Mouse (Mus musculus) yolk sac, embryonic 10.5 days (tissue): ENCODE results near the gene Thbd.

ENCODE experiments used
- DNase-seq: peaks from one replicate; pipeline ENCODE4 v3.0.0-alpha.2; 2017; ENCODE audit warnings: low spot score

Thbd gene

DNA sequence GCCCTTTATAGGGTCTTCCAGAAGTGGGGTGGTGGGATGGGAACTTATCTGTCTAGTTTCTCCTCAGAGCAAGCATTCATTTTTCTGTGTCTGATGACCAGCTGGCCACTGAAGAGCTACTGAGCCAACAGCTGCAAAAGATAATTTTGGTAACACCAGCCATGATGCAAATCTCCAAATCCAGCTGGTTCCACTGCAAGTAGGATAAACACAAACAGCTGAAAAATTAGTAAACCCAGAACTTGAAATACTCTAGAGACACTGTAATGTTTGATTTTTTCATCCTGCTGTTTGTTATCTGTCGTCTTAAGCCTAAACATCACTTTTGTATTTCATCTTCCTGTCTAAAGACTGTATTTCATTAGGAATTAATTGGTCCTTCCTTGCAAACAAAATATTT lies 13.7 kb upstream of the Thbd start:
- DNase-seq, result no peak

DNA sequence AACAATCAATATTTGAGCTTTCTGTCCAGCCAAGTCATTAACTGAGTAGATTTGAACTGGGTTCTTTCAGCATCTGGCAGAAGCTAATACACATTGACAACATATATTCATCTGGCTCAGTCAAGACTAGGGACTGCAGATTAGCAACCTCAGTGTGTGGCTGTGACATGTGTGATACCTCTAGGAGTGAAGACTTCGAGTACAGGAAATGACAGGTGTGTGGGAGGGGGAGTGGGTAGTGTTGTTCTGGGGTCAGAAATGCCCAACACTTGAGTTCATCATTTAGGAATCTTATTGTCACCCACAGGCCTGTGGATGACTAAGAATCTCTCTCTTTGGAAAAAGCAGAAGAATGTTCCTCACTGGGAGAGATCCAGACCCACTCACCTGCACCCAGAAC lies 13.1 kb upstream of the Thbd start:
- DNase-seq, result no peak

DNA sequence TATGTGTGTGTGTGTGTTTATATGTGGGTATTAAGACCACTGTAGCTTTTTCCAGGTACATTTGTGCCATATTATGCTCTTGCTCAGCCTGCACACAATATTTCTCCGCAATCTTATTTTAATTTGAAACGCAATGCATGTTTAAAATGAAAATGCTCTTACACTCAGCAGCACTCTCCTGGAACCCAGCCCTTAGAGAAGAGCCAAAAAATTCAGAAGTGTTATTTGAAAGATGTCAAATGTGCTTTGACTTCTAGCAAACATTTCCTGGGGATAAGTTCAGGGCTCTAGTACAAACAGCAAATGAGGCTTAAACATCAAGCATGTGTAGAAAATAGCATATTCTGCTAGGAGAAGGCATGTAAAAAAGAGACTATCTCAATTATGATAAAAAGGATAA lies 11.8 kb upstream of the Thbd start:
- no peak for DNase-seq

DNA sequence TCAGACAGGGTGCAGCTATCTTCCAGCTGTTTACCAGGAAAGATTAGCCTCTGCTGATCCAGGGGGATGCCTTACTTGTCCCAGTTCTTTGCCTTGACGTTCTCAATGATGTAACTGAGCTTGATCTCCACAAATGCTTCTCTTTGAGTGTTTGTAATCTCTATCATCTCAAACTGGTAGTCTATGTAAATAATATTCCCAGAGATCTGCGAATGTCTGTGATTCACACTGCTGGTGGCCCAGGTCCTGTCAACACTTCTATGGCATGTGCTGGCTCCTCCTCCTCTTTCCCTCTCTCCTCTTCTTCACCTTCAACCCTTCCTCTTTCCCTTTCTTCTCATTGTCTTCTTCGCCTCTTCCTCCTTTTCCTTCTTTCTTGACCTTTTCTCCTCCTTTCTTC lies 11.2 kb upstream of the Thbd start:
- no peak for DNase-seq

DNA sequence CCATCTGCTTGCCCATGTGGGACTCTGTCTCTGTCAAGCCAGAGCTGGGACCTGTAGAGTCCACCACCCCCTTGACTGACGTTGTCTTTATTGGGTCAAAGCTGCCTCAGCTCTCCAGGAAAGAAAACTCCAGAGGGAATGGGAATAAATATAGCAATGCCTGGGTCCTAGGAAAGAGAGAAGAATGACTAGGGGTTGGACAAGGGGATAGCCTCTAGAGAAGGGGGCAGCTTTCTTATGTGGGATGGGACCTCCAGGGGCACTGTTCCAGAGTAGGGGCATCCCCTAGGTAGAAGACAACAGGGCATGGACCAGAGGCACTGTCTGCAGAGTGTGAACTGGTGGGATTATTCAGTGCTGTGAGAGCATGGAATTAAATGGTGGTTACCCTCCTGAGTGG lies 1.8 kb upstream of the Thbd start:
- no peak for DNase-seq

DNA sequence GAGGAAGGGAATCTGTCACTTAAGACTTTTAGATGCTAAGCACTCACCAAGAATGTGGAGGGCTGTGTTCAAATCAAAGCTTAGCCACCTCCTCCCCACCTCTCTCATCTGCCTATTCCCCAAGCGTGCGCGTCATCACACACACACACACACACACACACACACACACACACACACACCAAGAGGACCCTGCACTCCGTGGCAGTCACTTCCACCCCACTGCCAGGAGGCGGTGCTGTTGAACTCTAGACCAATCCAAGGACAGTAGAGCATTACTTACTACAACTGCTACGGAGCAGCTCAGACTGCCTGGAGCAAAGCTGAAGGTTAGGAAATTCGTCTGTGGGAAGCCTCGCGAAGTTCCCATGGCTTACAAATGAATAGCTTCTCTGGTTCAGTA lies 1.2 kb upstream of the Thbd start:
- peak; percentile 67 for DNase-seq

DNA sequence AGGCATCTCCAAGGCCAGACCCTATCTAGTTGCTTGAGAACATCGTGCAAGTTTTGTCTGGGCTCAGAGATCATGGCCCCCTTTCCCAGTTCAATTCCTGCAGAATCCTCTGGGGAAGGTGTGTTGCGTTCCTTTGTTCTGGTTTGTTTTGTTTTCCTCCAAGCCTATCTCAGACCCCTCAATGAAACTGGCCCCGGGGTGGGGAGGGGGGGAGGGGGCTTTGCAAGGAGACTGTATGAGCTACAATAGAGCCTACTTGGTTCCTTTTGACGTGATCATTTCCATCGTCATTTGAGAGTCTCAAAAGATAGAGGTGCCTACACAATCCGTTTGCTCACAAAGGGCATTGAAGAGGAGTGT lies 753 bp upstream of the Thbd start:
- no peak for DNase-seq

DNA sequence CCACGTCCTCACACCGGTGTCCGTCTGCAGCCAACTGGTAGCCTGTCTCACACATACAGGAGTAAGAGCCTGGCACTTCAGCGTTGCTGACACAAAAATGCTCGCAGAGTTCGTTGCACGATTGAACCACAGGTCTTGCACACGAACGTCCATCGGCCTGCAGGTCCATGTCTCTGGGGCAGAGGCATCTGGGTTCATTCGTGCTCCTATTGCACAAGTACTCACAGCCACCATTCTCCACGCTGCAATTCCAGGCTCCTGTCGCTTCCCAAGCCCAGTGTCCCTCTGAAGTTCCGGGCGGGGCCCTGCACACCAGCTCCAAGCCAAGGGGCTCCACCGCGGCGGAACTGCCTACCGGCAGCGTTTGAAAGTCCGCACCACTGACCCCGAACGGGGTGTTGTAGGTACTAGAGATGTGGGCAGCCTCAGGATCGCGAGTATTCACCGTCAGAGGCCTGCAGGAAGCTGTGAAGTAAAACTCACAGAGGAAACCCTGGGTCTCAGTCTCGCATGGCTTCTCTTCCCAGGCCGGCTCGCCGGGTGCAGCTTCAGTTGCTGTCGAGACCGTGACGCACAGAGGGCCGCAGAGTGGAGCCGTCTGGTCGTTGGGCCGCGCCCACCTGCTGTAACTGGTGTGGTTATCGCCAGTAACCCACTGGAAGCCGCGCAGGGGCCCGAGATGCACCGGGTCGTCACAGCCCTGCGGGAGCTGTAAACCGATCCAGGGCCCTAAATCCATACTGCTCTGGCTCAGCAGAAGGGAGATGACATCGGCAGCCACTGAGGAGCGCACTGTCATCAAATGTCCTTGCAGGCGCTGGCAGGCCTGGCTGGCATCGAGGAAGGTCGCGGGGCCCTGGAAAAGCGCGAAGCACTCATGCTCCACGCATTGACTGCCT lies 768 bp downstream of the Thbd start:
- peak; percentile 8 for DNase-seq

DNA sequence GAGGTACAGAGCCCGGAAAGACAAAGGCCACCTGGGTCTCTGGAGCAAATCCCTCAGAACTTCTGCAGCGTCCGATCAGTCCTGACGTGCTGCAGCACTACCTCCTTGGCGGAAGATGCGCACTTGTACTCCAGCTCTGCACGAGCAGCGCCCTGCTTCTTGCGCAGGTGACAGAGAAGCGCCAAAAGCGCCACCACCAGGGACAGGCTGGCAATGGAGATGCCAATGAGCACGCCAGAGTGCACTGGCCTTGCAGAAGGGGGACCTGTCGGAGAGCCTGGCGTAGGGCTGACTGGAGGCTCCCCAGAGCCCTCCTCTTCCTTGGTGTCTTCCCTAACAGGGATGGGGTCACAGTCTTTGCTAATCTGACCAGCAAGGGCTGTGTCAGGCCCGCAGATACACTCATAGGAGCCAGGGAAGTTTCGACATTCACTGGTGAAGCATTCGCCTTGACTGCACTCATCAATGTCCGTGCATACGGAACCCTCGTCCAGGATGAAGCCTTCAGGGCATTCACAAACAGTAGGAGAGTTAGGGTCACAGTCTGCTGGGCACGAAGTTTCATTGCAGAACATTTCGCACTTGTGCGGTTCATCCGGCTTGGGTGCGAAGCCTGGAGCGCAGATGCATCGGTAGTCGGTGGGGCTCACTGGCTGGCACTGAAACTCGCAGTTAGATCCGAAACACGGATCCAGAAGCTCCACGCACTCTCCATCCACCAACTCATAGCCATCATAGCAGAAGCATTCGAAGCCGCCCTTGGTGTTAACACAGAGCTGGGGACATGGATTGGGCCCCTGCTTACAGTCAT lies 1.6 kb downstream of the Thbd start:
- DNase-seq, result no peak

DNA sequence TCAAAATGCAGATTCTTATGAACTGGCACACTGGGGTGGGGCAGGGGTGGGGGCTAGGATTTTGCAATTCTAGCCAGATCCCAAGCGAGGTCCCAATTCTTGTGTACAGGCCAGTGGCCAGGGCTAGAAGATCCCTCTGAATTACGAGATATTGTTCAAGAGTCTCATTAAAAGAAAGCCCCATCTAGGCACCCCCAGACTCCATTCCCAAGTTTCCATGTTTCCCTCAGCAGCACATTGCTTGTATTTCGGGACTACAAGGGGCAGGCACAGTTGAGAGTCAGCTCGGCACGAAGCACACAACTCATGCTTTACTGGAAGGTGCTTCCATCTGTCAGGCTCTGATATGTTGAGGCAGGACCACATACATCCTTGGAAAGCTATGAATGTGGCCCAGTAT lies 3.1 kb downstream of the Thbd start:
- no peak for DNase-seq

DNA sequence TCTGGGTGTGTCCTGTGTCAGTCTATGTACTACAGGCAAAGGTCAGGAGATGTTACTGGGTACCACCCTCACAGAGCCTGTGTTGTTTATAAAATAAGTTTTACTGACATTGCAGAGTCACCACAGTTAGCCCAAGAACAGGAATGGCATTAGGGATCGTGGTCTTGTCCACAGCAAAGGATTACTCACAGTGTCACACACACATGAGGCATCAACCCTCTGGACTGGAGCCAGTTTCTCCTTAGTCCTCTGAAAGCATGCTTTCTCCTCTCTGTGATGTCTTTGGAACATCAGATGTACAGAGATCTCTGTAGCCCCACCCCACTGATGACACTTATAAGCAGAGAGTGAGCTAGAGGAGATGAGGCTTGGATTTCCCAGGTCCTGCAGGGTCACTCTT lies 5.8 kb downstream of the Thbd start:
- DNase-seq, result no peak

DNA sequence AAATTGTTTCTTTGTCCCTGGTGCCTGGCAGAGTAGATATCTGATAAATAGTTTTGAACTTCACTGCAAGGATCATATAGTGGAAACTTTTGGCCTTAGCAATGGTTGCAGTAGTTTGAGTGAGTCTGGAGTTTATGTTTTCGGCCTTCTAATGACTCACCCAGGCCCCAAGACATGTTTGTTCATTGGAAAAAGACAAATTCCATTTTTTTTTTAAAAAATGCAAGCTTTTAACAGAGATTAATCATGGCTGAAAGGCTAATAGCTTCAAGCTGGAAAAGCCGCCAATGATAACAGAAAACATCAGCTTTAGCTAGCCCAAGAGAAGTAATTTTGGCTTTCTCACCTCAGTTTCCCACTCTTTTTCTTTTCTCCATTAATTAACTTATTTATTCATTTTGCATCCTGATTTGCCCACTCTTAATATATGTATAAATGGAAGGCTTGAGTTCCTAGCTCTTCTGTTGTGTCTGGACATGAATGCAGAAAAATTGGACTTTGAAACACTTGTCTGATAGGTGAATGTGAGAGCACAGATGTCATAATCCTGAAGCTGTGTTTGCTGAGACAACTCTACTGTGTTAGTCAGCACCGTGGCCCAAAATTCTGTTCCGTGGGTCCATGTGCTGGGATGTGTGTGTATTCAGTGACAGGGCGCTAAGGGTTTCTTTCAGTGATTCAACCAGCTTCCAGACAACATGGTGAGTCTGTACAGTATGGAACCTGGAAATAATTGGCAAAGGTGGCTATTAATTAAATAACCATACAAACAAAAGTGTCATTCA lies 8.9 kb downstream of the Thbd start:
- DNase-seq, result no peak

DNA sequence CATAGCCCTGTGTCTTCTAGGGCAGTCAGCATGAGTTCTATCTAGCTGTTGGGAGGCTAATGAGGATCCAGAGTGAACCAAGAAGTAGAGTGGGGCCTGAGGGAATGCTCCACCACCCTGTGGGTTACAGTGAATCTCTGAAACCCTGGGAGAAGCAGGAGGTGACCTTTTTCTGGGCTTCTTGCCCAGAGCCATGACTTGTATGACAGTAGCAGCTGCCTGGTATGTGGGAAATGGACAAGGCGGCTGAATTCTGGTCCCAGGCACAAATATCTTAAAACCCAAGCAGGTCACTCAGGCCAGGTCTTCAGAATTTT lies 10.2 kb downstream of the Thbd start:
- DNase-seq, result no peak

DNA sequence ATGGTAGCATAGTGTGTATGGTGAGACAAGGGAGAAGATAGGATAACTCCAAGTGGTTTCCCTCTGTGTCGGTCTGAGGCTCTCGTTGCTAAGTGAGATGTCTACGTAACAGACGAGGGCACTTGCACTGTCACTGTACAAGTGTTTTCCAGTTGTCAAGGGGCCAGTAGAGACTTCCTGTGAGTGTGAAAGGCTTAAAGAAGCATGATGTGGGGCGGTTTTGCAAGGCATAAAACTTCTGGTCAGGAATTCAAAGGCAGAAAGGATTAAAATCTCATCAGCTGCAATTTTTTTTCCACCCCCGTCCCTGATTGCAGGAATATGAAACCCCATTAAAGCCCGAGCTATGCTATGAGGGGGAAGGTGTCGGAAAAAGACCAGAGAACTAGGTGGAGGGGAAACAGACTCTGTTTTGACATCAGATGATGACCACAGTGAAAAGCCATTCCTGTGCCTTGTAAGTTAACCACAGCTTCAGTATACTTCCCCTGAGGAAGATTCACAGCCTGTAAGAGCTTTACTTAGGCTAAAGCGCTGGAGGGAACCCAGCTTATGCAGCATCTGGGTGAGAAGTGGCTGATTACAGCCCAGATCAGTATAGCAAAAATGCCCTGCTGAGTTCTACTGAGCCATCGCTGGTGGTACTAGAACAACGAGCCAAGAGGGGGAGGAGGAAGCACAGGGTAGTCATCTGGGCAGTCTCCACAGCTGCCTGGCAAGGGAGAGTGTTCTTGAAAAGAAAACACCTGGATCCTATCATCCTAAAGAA lies 10.8 kb downstream of the Thbd start:
- no peak for DNase-seq

DNA sequence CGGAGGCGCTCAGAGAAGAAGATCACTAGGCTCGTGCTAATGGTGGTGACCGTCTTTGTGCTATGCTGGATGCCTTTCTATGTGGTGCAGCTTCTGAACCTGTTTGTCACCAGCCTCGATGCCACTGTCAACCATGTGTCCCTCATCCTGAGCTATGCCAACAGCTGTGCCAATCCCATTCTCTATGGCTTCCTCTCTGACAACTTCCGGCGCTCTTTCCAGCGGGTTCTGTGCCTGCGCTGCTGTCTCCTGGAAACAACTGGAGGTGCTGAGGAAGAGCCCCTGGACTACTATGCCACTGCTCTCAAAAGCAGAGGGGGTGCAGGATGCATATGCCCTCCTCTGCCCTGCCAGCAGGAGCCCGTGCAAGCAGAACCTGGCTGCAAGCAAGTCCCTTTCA lies 11.8 kb downstream of the Thbd start:
- no peak for DNase-seq

DNA sequence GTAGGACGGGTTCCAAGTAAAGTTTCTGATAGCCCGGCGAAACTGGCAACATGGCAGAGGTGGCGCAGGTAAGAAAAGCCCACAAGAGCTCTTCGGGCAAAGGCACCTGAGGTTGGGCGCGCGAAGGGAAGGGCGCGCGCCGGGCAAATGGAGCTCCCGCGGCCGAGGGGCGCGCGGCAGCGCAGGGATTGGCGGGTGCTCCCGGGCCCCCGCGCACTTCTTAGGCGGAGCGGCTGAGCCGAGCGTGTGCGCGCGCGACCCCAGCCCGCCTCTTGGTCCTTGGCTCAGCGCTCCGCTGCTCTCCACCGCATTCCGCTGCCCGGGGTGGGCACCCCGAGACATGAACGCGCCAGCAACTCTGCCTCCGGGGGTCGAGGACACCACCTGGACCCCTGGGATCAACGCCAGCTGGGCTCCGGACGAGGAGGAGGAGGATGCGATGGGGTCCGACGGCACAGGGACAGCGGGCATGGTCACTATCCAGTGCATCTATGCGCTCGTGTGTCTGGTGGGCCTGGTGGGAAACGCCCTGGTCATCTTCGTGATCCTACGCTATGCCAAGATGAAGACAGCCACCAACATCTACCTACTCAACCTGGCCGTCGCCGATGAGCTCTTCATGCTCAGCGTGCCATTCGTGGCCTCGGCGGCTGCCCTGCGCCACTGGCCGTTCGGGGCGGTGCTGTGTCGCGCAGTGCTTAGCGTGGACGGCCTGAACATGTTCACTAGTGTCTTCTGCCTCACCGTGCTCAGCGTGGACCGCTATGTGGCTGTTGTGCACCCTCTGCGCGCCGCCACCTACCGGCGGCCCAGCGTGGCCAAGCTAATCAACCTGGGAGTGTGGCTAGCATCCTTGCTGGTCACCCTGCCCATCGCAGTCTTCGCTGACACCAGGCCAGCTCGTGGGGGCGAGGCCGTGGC lies 12.6 kb downstream of the Thbd start, which contains the start of gene Sstr4:
TSS of gene Sstr4 (plus strand) at position 214 of the 921 bp plus-strand sequence.
- DNase-seq, result no peak

DNA sequence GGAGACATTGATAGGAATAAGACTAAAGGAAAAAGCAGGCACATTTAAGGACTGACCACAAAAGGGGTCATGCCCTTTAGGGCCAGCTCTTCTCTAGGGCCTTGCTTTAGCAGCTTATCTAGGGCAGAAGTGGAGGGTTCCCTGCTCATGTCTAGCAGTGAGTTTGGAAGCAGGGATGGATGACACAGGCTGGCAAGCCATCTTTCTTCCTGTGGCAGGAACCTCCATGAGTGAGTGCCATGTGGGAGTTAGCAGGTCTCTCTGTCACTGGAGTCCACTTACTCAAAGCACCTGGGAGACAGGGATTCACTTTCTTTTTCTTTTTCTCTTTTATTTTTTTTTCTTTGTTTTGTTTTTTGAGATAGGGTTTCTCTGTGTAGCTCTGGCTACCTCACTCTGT lies 14.1 kb downstream of the Thbd start:
- DNase-seq, result no peak

DNA sequence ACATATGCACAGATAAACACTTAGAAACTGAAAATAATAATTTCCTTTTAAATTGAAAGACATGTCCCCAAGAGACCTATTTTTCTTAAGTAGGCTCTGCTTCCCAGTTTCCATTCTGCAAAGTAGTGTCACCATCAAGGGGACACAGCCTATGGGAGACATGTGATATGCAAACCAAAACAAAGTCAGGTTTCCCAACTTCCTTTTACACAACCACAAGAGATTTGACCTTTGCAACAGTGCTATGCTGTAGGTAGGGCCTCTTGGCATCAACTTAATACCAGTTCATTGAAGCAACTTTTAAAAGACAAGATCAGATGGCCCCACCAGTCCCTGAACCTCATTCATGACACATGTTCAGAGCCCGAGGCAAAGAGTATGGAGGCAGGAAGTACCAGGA lies 14.8 kb downstream of the Thbd start:
- DNase-seq, result no peak

DNA sequence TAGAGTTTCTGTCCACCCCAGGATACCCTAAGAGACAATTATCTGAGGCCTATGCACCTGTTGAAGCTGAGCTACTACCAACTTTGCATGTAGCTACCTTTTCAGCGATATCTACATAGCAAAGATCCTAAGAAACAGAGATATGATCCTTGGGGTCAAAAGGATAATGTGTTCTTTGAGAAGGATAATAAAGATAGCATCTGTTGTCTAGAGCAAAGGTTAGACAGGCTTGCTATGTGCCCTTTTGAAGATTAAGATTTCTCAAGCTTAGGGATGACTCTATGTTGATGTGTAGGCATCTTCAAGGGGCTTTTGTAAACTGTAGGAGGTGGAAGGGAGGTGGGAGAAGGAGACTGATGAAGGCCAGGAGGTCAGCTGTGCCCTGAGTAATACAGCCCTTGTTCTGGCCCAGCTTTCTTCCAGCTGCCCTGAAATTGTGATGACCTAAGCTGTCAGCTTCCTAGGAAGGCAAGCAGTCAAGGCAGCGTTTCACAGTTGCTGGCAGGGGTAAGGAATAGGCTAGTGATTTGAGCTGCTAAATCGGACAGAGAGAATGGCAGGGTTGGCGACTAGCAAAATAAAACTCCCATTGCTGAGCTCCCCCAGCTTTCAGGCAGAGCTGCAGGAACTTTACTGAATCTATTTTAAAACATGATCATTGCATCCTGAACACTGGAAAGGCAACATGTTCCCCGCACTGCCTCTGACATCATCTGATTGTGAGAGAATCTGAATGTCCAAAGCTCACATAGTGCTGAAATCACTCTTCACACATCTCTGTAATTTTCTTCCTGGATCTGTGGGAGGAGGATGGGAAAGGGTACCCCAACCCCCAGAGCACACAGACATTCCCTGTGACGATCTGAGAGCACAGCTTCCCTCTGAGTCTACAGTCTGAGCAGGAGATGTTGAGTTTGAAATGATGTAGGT lies 20.1 kb downstream of the Thbd start:
- DNase-seq, result no peak

DNA sequence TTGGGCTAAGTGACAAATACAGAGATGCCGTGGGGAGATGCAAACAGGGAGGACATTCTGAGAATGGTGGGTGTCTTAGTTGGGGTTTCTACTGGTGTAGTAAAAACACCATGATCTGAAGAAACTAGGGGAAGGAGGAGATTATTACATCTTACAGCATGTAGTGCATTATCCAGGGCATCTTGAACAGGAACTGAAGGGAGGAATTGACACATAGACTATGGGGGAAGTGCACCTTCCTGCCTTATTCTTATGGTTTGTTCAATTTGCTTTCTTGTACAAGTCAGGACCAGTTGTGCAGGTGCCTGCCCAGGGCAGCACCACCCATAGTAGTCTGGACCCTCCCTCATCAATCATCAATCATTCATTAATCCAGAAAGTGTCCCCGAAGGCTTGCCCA lies 21.1 kb downstream of the Thbd start:
- DNase-seq, result no peak
